8 mouse cellular contexts compared by ENCODE assay signal in the genomic region with DNA sequence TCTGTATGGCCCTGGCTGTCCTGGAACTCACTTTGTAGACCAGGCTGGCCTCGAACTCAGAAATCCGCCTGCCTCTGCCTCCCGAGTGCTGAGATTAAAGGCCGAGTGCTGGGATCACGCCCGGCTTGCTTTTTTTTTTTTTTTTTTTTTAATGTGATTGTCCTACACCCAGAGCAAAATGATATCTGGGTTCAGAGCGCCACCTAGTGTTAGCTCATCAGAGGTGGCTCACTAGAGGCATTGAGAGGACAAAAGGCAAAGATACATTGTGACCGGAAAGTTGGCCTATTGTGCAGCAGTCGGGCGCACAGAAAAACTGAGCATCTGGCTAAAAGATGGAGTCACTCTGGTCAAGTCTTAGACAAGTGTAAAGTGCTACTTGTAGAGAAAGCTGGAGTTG. TPM values are rescaled to one million over a fixed set of nuclear protein-coding genes. Genes with fewer than 3 reads are reported as not detected.
DNase-seq lines count a peak whose midpoint lies in the region; ATAC-seq and TF ChIP-seq lines count a peak whose summit lies in the region.
"Had no signal": no experiment of that assay in that cellular context is flagged by ENCODE, and none has a peak within 500 bp of the region (broad histone marks: within the 10 kb centered on the region; RNA-seq: fewer than 3 reads in every experiment).

No protein-coding gene starts in this region.

- intact Hi-C loops in left cerebral cortex, postnatal 14 days (cut with DNase I): loop anchor here (1.0 to 2.0 kb wide), 3 partner anchors 89 to 267 kb away; a partner anchor contains a TSS

- peak; percentile 80 for ATAC-seq in activated CD4-positive, CD25-positive, alpha-beta regulatory T cell, adult 4 months
- peak; percentile 85 for ATAC-seq in inflammation-experienced regulatory T-cells, adult 6 months

- H3K4me3 ChIP-seq in small intestine, adult 2 months (ENCODE audit: low read depth, low read length): no peak overlapping the region
- H3K4me3 ChIP-seq: limb, embryonic 13.5 days had no signal

- TF ChIP-seq POLR2A in small intestine, adult 2 months (IDR thresholded peaks at IDR 0.05; ENCODE audit: low read depth, low read length): no peak

- H3K36me3 ChIP-seq in small intestine, adult 2 months (ENCODE audit: control insufficient read depth, insufficient read depth, low read length): no peaks in the 10 kb centered on the region

- peak; percentile 85 for DNase-seq in cerebellum, adult 9-11 months
- peak; percentile 71 to 80 for DNase-seq in frontal cortex, postnatal 25 days (ENCODE audit: low spot score in 2 of 2)
- DNase-seq in left cerebral cortex, postnatal 14 days (ENCODE audit: low spot score in 2 of 2): peak; percentile 85 to 91
- peak; percentile 90 for DNase-seq in mesoderm, embryonic 11.5 days (ENCODE audit: low read depth, low spot score)

- H3K27ac ChIP-seq in small intestine, adult 2 months (ENCODE audit: insufficient read depth, low read depth, low read length): no peak overlapping the region
- H3K27ac ChIP-seq: limb, embryonic 13.5 days had no signal

- H3K4me1 ChIP-seq in small intestine, adult 2 months (ENCODE audit: control insufficient read depth, insufficient read depth, insufficient read length, low read length): no peaks in the 10 kb centered on the region

- 12% methylated on average over 10 of the region's 10 CpGs for WGBS in small intestine, adult 2 months

- no peaks in the 10 kb centered on the region for H3K27me3 ChIP-seq in small intestine, adult 2 months (ENCODE audit: control insufficient read depth, insufficient read depth, low read length)
- H3K27me3 ChIP-seq: limb, embryonic 13.5 days had no signal

- peak; percentile 55; the same call in 1 of the 2 replicates for TF ChIP-seq CTCF in small intestine, adult 2 months (IDR thresholded peaks at IDR 0.05; ENCODE audit: extremely low read depth, insufficient read length, insufficient replicate concordance, low read depth, low read length)

RNA-seq across cellular contexts. Expression of a gene that starts 6.6 kb away (rescaled TPM):
- polyA plus RNA-seq in activated CD4-positive, CD25-positive, alpha-beta regulatory T cell, adult 4 months (2017; shearing (Covaris generic)): 100 to 1,000 TPM; 464 to 561 TPM
- polyA plus RNA-seq in inflammation-experienced regulatory T-cells, adult 6 months (2017; shearing (Covaris generic)): 100 to 1,000 TPM; 423 to 560 (median 495) TPM
- total RNA-seq in left cerebral cortex, postnatal 14 days (2021): 100 to 1,000 TPM; 690 to 714 TPM
- 755 and 830 TPM in 2 replicates for polyA plus RNA-seq in small intestine, adult 2 months (2012; rRNA removed)

RNA-seq across cellular contexts. Expression of a gene that starts 16.2 kb away (rescaled TPM):
- 10 to 100 TPM; 58.5 to 64.1 TPM for polyA plus RNA-seq in activated CD4-positive, CD25-positive, alpha-beta regulatory T cell, adult 4 months (2017; shearing (Covaris generic))
- 10 to 100 TPM; 52.2 to 69.9 (median 64.5) TPM for polyA plus RNA-seq in inflammation-experienced regulatory T-cells, adult 6 months (2017; shearing (Covaris generic))
- total RNA-seq in left cerebral cortex, postnatal 14 days (2021): 1 to 10 TPM; 4.1 to 4.5 TPM
- 68.6 and 89.9 TPM in 2 replicates for polyA plus RNA-seq in small intestine, adult 2 months (2012; rRNA removed)

RNA-seq across cellular contexts. Expression of a gene that starts 31.1 kb away (rescaled TPM):
- under 1 TPM in 1 of 2 experiments, not detected in 1; 0.48 TPM for polyA plus RNA-seq in activated CD4-positive, CD25-positive, alpha-beta regulatory T cell, adult 4 months (2017; shearing (Covaris generic))
- polyA plus RNA-seq in inflammation-experienced regulatory T-cells, adult 6 months (2017; shearing (Covaris generic)): not detected
- total RNA-seq in left cerebral cortex, postnatal 14 days (2021): not detected
- not detected in 2 replicates for polyA plus RNA-seq in small intestine, adult 2 months (2012; rRNA removed)
- polyA plus RNA-seq: limb, embryonic 13.5 days had no signal

RNA-seq across cellular contexts. Expression of a gene that starts 39.8 kb away (rescaled TPM):
- 1 to 10 TPM in 1 of 2 experiments, under 1 TPM in 1; 0.85 to 2.7 TPM for polyA plus RNA-seq in activated CD4-positive, CD25-positive, alpha-beta regulatory T cell, adult 4 months (2017; shearing (Covaris generic))
- 1 to 10 TPM in 1 of 3 experiments, under 1 TPM in 2; 0.39 to 3.3 (median 0.73) TPM for polyA plus RNA-seq in inflammation-experienced regulatory T-cells, adult 6 months (2017; shearing (Covaris generic))
- total RNA-seq in left cerebral cortex, postnatal 14 days (2021): 1 to 10 TPM; 1.9 to 2.6 TPM
- polyA plus RNA-seq in small intestine, adult 2 months (2012; rRNA removed): 145 and 219 TPM in 2 replicates

RNA-seq across cellular contexts. Expression of a gene that starts 55.1 kb away (rescaled TPM):
- polyA plus RNA-seq in activated CD4-positive, CD25-positive, alpha-beta regulatory T cell, adult 4 months (2017; shearing (Covaris generic)): 1 to 10 TPM in 1 of 2 experiments, not detected in 1; 1.2 TPM
- 1 to 10 TPM; 1.7 to 3.6 (median 2.2) TPM for polyA plus RNA-seq in inflammation-experienced regulatory T-cells, adult 6 months (2017; shearing (Covaris generic))
- total RNA-seq in left cerebral cortex, postnatal 14 days (2021): 1 to 10 TPM; 3.0 to 4.7 TPM
- polyA plus RNA-seq in small intestine, adult 2 months (2012; rRNA removed): 103 and 157 TPM in 2 replicates
